Mouse (Mus musculus) retina, postnatal 7 days (tissue): ENCODE data around the gene Txndc11.

Experiments
- DNase-seq: peaks from one replicate; pipeline ENCODE4 v3.0.0-alpha.2; 2012; ENCODE audit warnings: low read depth, low spot score

The Txndc11 gene

DNA sequence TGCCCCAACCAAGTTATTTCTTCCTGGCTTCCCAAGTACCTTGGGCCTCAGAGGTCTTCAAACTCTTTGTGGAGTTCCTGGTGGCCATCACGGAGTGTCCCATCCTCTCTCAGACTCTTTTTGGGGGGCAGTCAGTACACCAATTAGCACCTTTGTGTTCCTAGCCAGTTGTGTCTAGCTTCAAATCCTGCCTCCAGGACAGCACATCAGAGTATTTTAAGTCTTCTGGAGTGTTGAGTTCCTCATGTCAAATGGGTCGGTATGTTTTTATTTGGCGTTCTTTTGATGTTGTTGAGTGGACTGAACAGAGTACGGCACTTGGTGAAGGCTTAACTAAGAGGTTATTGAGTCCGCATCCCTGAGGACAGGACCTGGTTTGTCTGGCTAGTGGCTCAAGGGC lies 69.0 kb downstream of the Txndc11 start:
- no peak for DNase-seq

- no peak for DNase-seq
Observed at GRCm38 (mm10) chr16:11064742-11065141, 69.7 kb downstream of the Txndc11 start.

DNA sequence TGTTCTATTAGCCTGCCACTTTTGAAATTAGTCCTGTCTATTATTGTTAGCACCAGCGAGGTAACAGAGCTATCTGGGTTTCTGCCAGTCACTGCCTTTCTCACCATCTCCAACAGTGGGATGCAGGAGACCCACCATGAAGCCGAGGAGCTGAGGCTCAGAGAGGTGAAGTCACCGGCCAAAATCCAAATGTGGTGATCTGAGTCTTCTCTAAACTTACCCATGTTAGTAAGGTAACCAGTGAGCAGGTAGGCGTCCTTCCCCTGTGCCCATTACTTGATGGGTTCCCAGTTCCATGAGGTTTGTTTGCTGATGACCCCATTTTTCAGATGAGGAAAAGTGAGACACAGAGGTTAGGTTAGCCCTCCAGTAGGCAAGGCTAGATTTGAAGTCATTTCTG lies 70.1 kb downstream of the Txndc11 start:
- no peak for DNase-seq

DNA sequence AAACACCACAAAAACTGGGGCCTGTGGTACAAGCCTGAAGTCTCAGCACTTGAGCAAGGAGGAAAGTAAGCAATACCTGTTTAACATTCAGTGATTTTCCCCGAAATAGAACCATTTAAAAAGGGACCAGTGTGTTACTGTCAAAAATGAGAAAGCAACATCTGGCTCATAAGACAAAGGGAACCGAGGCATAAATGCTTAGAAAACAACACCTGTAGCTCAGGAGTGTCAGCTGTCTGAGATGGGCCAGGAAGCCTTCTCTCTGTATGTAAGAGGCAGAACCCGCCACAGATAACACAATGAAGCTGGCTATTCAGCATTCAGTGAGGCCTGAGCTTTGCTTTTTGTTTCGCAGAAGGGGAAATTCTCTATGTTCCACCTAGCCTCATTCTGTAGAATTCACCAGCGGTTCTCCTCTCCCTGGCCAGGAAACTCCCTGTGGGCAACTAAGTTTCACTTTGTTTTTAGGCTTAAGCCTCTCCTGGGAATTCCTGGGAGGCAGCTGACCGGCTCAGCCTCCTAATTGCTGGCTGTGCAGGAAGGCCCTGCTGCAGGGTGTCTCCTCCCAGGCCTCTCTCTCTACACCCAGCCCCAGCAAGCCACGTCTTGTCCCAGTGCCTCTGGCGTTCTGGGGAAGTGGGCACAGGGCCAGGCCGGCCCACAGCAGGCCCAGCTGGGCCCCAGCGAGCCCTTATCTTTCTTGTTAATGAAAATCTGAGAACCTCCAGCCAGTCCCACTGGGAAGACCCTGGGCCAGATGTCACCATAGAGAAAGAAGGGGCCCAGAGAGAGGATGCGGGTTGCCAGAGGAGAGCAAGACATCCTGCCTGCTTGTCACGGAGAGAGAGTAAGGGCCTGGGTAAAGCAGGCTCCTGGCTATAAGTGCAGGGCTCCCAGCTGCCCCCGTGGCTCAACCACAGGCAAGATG lies 71.4 kb downstream of the Txndc11 start:
- no peak for DNase-seq

- DNase-seq, result no peak
Observed at GRCm38 (mm10) chr16:11060645-11061044, 73.8 kb downstream of the Txndc11 start, which contains the start of gene Snn. Snn (plus strand) TSS chr16:11060945.

DNA sequence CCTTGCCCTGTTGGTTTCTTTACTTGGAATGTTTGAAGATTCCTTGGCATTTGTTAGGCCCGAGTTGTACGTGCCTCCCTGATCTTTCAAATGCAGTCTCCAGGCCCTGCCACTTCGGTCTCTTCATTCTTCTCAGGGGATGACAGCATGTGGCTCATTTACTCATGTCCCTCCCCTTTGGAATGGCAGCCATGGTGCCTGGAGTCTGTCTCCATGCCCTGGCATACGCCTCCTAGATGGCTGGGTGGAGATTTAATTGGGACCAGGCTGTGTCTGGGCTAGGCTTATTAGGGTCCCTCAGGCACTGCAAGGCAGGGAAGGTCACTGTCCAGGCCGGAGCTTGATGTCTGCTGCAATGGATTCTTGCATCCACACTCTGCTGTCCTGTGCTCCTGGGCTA lies 78.5 kb downstream of the Txndc11 start:
- DNase-seq, result no peak

- no peak for DNase-seq
Observed at GRCm38 (mm10) chr16:11054871-11055270, 79.6 kb downstream of the Txndc11 start.

DNA sequence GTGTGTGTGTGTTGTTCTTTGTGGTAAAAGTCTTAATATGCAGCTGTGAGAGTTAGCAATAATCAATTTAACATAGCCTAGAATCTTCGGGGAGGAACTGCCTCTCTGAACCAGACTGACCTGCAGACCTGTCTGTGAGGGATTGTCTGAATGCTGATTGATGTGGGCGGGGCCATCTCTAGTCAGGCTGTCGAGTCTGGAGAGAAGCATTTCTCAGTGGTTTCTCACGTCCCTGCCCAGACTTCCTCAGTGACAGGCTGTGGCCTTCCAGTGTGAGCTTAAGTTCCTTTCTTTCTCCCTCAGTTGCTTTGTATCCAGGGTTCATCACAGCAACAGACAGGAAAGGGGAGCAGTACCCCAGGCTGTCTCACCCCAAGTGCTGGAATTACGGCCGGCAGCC lies 80.0 kb downstream of the Txndc11 start:
- no peak for DNase-seq

DNA sequence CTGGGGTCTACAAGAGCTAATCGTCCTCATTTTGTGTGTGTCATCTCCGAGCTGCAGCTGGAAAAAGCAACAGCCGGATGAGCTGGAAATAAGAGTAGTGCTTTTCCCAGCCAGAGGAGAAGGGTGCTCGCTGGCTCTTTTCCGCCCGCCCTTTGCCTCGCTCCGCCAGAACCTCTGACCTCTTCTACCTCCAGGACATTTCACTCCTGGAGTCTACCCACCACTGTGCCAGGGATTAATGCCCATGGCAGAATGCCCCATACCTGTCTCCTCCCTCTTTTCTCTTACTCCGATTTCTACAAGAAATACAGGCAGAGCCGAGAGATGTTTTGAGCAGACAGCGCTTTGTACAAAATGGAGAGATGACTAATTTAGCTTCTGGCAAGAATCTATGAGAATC lies 83.3 kb downstream of the Txndc11 start:
- DNase-seq, result no peak

DNA sequence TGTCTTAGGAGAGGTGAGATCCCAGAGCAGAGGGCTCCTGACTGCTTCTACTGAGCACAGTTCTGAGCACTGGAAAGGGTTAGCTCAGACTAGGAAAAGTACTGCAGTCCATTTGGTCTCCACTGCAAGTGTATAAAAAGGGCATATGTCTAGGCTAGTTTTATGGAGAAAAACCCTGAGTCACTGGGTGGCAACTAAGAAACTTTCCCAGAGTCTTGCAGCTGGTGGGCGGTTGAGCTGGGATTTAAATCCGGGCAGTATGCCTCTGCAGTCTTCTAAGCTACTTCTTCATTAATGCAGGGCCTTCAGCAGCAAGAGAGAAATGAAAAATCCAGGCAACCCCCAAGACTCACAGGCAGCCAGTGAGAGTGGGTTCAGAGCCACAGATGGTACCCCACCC lies 84.2 kb downstream of the Txndc11 start:
- no peak for DNase-seq

DNA sequence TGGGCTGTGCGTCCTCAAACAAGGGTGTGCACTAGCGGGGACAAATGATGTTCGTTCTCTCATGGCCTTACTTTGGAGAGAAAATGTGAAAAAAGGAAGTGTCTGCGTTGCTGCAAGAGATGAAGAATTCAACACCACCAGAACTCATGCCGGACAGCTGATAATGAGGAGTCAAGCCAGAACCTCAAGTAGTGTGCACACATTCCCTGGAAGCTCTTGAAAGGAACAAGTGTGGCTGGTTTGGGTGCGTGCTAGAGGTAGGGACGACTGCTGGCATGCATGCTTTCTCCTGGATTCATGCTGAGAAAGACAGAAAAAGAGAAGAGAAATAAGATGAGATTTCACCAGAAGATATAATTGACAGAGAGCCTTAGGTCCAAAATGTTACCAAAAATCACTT lies 87.3 kb downstream of the Txndc11 start:
- no peak for DNase-seq

- DNase-seq, result no peak
Observed at GRCm38 (mm10) chr16:11046437-11046836, 88.0 kb downstream of the Txndc11 start.

GRCm38 (mm10) chr16:11043239-11043638 lies 91.2 kb downstream of the Txndc11 start:
- DNase-seq, result no peak

DNA sequence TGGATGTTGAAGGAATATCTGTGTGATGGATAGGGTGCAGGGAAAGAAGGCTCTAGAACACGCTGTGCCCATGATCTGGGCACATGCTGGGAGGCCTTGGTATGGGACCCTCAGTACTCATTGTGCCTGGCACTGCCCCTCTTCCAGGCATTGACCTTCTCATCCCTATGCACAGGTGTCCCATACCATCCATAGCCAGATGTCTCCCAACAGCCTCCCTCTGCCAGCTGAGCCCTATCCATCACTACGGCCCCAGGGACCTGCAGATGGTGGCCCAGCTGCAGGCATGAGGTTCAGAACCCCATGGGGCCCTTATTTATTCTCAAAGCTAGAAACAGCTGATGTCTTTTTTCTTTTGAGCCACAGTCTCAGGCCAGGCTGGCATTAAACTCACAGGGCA lies 93.8 kb downstream of the Txndc11 start:
- no peak for DNase-seq

DNA sequence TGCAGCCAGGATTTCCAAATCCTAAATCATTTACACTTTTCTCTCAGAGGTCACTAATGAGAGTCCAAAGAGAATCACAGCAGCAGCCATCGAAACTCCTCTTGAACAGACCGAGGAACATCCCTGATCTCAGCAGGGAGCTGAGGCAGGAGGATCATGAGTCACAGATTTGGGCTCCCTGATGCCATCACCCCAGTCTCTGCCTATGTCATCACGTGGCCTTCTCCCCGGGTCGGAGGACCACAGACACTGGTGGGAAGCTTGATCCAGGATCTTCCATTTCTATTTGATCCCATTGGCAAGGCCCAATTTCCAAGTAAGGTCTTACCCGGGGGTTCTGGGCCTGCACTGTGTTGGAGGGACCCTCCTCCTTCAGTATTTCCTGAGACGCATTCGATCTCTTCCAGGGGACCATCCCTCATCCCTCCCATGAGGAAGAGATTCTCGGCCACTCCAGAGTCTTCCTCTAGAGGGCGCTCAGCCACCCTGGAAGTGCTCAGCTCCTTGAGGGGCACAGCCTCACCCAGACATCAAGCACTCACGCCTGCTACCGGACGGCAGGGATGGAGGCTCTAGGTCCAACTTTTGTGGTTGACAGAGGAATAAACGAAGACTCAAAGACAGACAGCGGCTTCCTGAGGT lies 98.5 kb downstream of the Txndc11 start:
- DNase-seq, result peak; percentile 71

- DNase-seq, result no peak
Observed at GRCm38 (mm10) chr16:11035273-11035672, 99.2 kb downstream of the Txndc11 start.

GRCm38 (mm10) chr16:11034193-11034803 lies 100.2 kb downstream of the Txndc11 start:
- peak; percentile 73 for DNase-seq

- DNase-seq, result no peak
Observed at GRCm38 (mm10) chr16:11031320-11031719, 103.1 kb downstream of the Txndc11 start.

GRCm38 (mm10) chr16:11030844-11031243 lies 103.6 kb downstream of the Txndc11 start:
- DNase-seq, result no peak

DNA sequence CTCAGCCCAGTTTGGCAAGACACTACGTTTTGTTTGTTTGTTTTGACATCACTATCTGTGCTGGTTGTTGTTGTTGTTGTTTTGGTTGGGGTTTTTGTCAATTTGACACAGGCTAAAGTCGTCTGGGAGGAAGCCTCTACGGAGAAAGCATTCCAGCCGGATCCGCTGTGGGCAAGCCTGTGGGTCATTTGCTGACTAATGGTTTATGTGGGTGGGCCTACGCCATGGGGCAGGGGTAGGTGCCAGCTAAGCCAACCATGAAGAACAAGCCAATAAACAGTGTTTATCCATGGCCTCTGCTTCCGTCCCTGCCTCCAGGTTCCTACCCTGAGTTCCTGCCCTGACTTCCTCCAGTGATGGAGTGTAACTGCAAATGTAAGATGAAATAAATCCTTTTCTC lies 106.2 kb downstream of the Txndc11 start:
- no peak for DNase-seq
